Mouse (Mus musculus) MEL (cell line): ENCODE measurements around the gene Nrsn2. TPM values are rescaled to one million over a fixed set of nuclear protein-coding genes. Genes with fewer than 3 reads are reported as not detected.
A peak's percentile ranks its signal among the peaks of the same experiment; 100 is the strongest.

Source experiments
- DNase-seq: peaks from one replicate; pipeline ENCODE4 v3.0.0; 2011; ENCODE audit warnings: low read depth, low spot score
- H3K27ac ChIP-seq: 2 replicates; pipeline ENCODE4 v1.5.1; 2012; ENCODE audit warnings: low read depth, mild to moderate bottlenecking, control low read depth, low read length, moderate library complexity; ENCODE audit not compliant: control insufficient read depth
- H3K27me3 ChIP-seq, 2 experiments: fragments of 150-350 bp in 1 of 2; sonication (generic) in 1 of 2; 2 replicates each; pipeline ENCODE4 v1.6.1; 2012; ENCODE audit warnings: low read length in 2 of 2, mild to moderate bottlenecking in 2 of 2, improper control_type of control experiment in 1 of 2, moderate library complexity in 1 of 2; ENCODE audit not compliant: insufficient read depth in 2 of 2, control insufficient read depth in 1 of 2
- H3K36me3 ChIP-seq, 2 experiments: 2 replicates each; pipeline ENCODE4 v1.6.1; 2012 to 2014; ENCODE audit warnings: low read length in 2 of 2, improper control_type of control experiment in 1 of 2, inconsistent platforms in 1 of 2, mild to moderate bottlenecking in 1 of 2; ENCODE audit not compliant: insufficient read depth in 2 of 2, control insufficient read depth in 1 of 2
- H3K4me1 ChIP-seq, 2 experiments: fragments of 150-350 bp in 1 of 2; sonication (generic) in 1 of 2; 2 replicates each; pipeline ENCODE4 v1.6.1; 2012; ENCODE audit warnings: low read length in 2 of 2, improper control_type of control experiment in 1 of 2, mild to moderate bottlenecking in 1 of 2; ENCODE audit not compliant: insufficient read depth in 2 of 2, control insufficient read depth in 1 of 2
- H3K4me3 ChIP-seq, 2 experiments: fragments of 150-350 bp in 1 of 2; sonication (generic) in 1 of 2; 2 replicates each; pipeline ENCODE4 v1.5.1; 2012; ENCODE audit warnings: low read depth in 2 of 2, low read length in 2 of 2, mild to moderate bottlenecking in 2 of 2, moderate library complexity in 2 of 2, control low read depth in 1 of 2, improper control_type of control experiment in 1 of 2; ENCODE audit not compliant: control insufficient read depth in 1 of 2, insufficient read depth in 1 of 2
- H3K79me2 ChIP-seq: 2 replicates; pipeline ENCODE4 v1.6.1; 2012; ENCODE audit warnings: mild to moderate bottlenecking, low read length, moderate library complexity; ENCODE audit not compliant: control insufficient read depth, poor library complexity, insufficient read depth
- H3K9ac ChIP-seq: 2 replicates; pipeline ENCODE4 v1.6.1; 2012; ENCODE audit warnings: low read depth, mild to moderate bottlenecking, control low read depth, low read length, moderate library complexity; ENCODE audit not compliant: control insufficient read depth, poor library complexity, severe bottlenecking
- H3K9me3 ChIP-seq: fragments of 150-350 bp; sonication (generic); replicated peaks from 2 replicates; pipeline ENCODE4 v1.6.1; 2012; ENCODE audit warnings: mild to moderate bottlenecking, low read length, improper control_type of control experiment, moderate library complexity; ENCODE audit not compliant: insufficient read depth
- CHD1 ChIP-seq: IDR thresholded peaks from 2 replicates; pipeline ENCODE4 v1.6.1; 2012; ENCODE audit warnings: low read depth, mild to moderate bottlenecking, inconsistent platforms, low read length, improper control_type of control experiment
- CHD2 ChIP-seq: IDR thresholded peaks from 2 replicates; pipeline ENCODE4 v1.6.1; 2011; ENCODE audit warnings: low read length, improper control_type of control experiment
- E2F4 ChIP-seq: IDR thresholded peaks from 2 replicates; pipeline ENCODE4 v1.6.1; 2011; ENCODE audit warnings: low read depth, low read length, improper control_type of control experiment, borderline replicate concordance
- ELF1 ChIP-seq: IDR thresholded peaks from 2 replicates; pipeline ENCODE4 v1.6.1; 2014; ENCODE audit warnings: low read depth, mild to moderate bottlenecking, inconsistent platforms, low read length, improper control_type of control experiment, moderate library complexity
- ETS1 ChIP-seq: IDR thresholded peaks from 2 replicates; pipeline ENCODE4 v1.6.1; 2012; ENCODE audit warnings: low read depth, mild to moderate bottlenecking, inconsistent platforms, low read length, improper control_type of control experiment, moderate library complexity
- GABPA ChIP-seq: IDR thresholded peaks from 2 replicates; pipeline ENCODE4 v1.6.1; 2012; ENCODE audit warnings: low read depth, mild to moderate bottlenecking, inconsistent platforms, low read length, improper control_type of control experiment, moderate library complexity
- HCFC1 ChIP-seq: IDR thresholded peaks from 2 replicates; pipeline ENCODE4 v1.6.1; 2012; ENCODE audit warnings: low read depth, mild to moderate bottlenecking, inconsistent platforms, low read length, improper control_type of control experiment, moderate library complexity
- JUND ChIP-seq: IDR thresholded peaks from 2 replicates; pipeline ENCODE4 v1.6.1; 2011; ENCODE audit warnings: low read depth, mild to moderate bottlenecking, improper control_type of control experiment, low read length
- KAT2A ChIP-seq: conservative IDR thresholded peaks from 2 replicates; pipeline ENCODE4 v1.6.1; 2012; ENCODE audit warnings: low read depth, low read length, improper control_type of control experiment, inconsistent platforms
- MAFK ChIP-seq: IDR thresholded peaks from 2 replicates; pipeline ENCODE4 v1.6.1; 2011; ENCODE audit warnings: low read depth, mild to moderate bottlenecking, low read length, improper control_type of control experiment, borderline replicate concordance
- MAX ChIP-seq: IDR thresholded peaks from 2 replicates; pipeline ENCODE4 v1.6.1; 2011; ENCODE audit warnings: low read length, improper control_type of control experiment
- MAZ ChIP-seq: IDR thresholded peaks from 2 replicates; pipeline ENCODE4 v1.6.1; 2012; ENCODE audit warnings: low read depth, mild to moderate bottlenecking, inconsistent platforms, low read length, improper control_type of control experiment
- MEF2A ChIP-seq: IDR thresholded peaks from 2 replicates; pipeline ENCODE4 v1.6.1; 2014; ENCODE audit warnings: low read depth, mild to moderate bottlenecking, inconsistent platforms, low read length, improper control_type of control experiment; ENCODE audit not compliant: poor library complexity, insufficient replicate concordance, severe bottlenecking; ENCODE audit errors: extremely low read depth
- MXI1 ChIP-seq: IDR thresholded peaks from 2 replicates; pipeline ENCODE4 v1.6.1; 2011; ENCODE audit warnings: mild to moderate bottlenecking, low read depth, low read length, improper control_type of control experiment
- MYB ChIP-seq: IDR thresholded peaks from 2 replicates; pipeline ENCODE4 v1.6.1; 2011; ENCODE audit warnings: mild to moderate bottlenecking, low read depth, low read length, improper control_type of control experiment
- NELFE ChIP-seq: IDR thresholded peaks from 2 replicates; pipeline ENCODE4 v1.6.1; 2011; ENCODE audit warnings: low read depth, low read length, improper control_type of control experiment
- NRF1 ChIP-seq: IDR thresholded peaks from 2 replicates; pipeline ENCODE4 v1.6.1; 2014; ENCODE audit warnings: low read depth, mild to moderate bottlenecking, inconsistent platforms, low read length, improper control_type of control experiment, moderate library complexity; ENCODE audit not compliant: poor library complexity, insufficient read depth, severe bottlenecking
- POLR2A ChIP-seq, 2 experiments: IDR thresholded peaks; 2 replicates each; pipeline ENCODE4 v1.6.1; 2011 to 2012; ENCODE audit warnings: low read length in 2 of 2, mild to moderate bottlenecking in 2 of 2, control low read depth in 1 of 2, improper control_type of control experiment in 1 of 2, low read depth in 1 of 2, moderate library complexity in 1 of 2; ENCODE audit not compliant: control insufficient read depth in 1 of 2, insufficient read depth in 1 of 2, poor library complexity in 1 of 2
- POLR2AphosphoS2 ChIP-seq: IDR thresholded peaks from 2 replicates; pipeline ENCODE4 v1.6.1; 2011; ENCODE audit warnings: low read length, improper control_type of control experiment
- POLR2AphosphoS5 ChIP-seq: IDR thresholded peaks from 2 replicates; pipeline ENCODE4 v1.6.1; 2012; ENCODE audit warnings: low read depth, borderline replicate concordance, mild to moderate bottlenecking, inconsistent platforms, low read length, moderate library complexity, mixed read lengths
- RCOR1 ChIP-seq: IDR thresholded peaks from 2 replicates; pipeline ENCODE4 v1.6.1; 2012; ENCODE audit warnings: low read depth, mild to moderate bottlenecking, inconsistent platforms, low read length, improper control_type of control experiment
- SIN3A ChIP-seq: IDR thresholded peaks from 2 replicates; pipeline ENCODE4 v1.6.1; 2012; ENCODE audit warnings: low read length, improper control_type of control experiment, inconsistent platforms
- SMC3 ChIP-seq: IDR thresholded peaks from 2 replicates; pipeline ENCODE4 v1.6.1; 2011; ENCODE audit warnings: low read depth, low read length, improper control_type of control experiment
- USF1 ChIP-seq: IDR thresholded peaks from 2 replicates; pipeline ENCODE4 v1.6.1; 2014; ENCODE audit warnings: low read depth, mild to moderate bottlenecking, inconsistent platforms, low read length, improper control_type of control experiment, moderate library complexity
- USF2 ChIP-seq, 2 experiments: IDR thresholded peaks; 2 replicates each; pipeline ENCODE4 v1.6.1; 2011 to 2012; ENCODE audit warnings: improper control_type of control experiment in 2 of 2, low read length in 2 of 2, borderline replicate concordance in 1 of 2, inconsistent platforms in 1 of 2, low read depth in 1 of 2, mild to moderate bottlenecking in 1 of 2; ENCODE audit not compliant: insufficient read depth in 1 of 2
- ZC3H11A ChIP-seq: IDR thresholded peaks from 2 replicates; pipeline ENCODE4 v1.6.1; 2012; ENCODE audit warnings: low read depth, mild to moderate bottlenecking, inconsistent platforms, low read length, improper control_type of control experiment
- ZKSCAN1 ChIP-seq: IDR thresholded peaks from 2 replicates; pipeline ENCODE4 v1.6.1; 2012; ENCODE audit warnings: low read depth, mild to moderate bottlenecking, inconsistent platforms, low read length, improper control_type of control experiment, moderate library complexity
- ZMIZ1 ChIP-seq: IDR thresholded peaks from 2 replicates; pipeline ENCODE4 v1.6.1; 2012; ENCODE audit warnings: low read depth, mild to moderate bottlenecking, inconsistent platforms, low read length, improper control_type of control experiment, moderate library complexity
- polyA plus RNA-seq, 2 experiments: library from polyadenylated mRNA; stranded (reverse) in 1 of 2; unstranded in 1 of 2; fragments of >175 nt in 1 of 2; fragments of >200 nt in 1 of 2; gene quantifications; 2 replicates each; pipeline versions ENCODE4 v1.2.1 to v1.2.4; 2012; ENCODE audit warnings: low replicate concordance in 2 of 2, low read depth in 1 of 2; ENCODE audit not compliant: insufficient read length in 2 of 2, insufficient read depth in 1 of 2, missing spikeins in 1 of 2
- total RNA-seq: library from RNA; depleted of rRNA; stranded (reverse); fragments of 300-350 nt; gene quantifications from 2 replicates; pipeline ENCODE4 v1.2.3, GENCODE M21; 2012

Nrsn2 gene
- total and polyA plus RNA-seq, 3 experiments = not detected

DNA sequence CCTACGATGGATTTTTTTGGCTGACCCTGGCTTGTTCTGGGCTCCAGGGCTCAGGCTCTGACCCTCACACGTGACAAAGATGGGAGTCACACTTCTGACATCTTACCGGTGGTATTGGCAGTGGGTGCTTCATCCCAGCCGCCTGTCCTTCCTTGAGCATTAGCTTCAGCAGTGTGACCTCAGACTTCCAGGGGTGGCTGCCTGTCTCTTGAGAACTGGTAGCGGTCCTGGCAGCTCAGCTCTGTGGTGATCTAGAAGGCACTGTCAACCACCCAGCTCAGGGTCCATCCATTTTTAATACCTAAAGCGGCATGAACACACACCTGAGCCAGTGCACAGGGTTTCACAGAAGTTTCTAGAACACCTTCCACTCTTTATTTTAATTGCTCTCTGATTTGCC is 33.3 kb upstream of the Nrsn2 start:
- Histone ChIP-seq H3K4me3 (no peak overlapping the region), H3K36me3 (no peaks in the 10 kb centered on the region), H3K9me3 (no peaks in the 10 kb centered on the region), H3K9ac (no peak overlapping the region), H3K27me3 (no peaks in the 10 kb centered on the region), H3K79me2 (peaks cover 12% of the 10 kb centered on the region), H3K27ac (no peak overlapping the region), H3K4me1 (peaks cover 0 to 14% of the 10 kb centered on the region in 2 experiments; a peak in 3 of 4 replicates)
- TF ChIP-seq ZMIZ1 (no peak), MYB (no peak), SIN3A (no peak), RCOR1 (no peak), SMC3 (no peak), NELFE (no peak), MAZ (no peak), MEF2A (no peak), USF1 (no peak), ZC3H11A (no peak), CHD2 (no peak), MAFK (no peak), KAT2A (no peak), POLR2AphosphoS5 (no peak), JUND (no peak), USF2 (IDR thresholded peaks at IDR 0.05; ENCODE audit: borderline replicate concordance in 1 of 2, insufficient read depth in 1 of 2, low read depth in 1 of 2, low read length in 2 of 2) (no peak), E2F4 (no peak), ELF1 (no peak)
- DNase-seq = no peak

DNA sequence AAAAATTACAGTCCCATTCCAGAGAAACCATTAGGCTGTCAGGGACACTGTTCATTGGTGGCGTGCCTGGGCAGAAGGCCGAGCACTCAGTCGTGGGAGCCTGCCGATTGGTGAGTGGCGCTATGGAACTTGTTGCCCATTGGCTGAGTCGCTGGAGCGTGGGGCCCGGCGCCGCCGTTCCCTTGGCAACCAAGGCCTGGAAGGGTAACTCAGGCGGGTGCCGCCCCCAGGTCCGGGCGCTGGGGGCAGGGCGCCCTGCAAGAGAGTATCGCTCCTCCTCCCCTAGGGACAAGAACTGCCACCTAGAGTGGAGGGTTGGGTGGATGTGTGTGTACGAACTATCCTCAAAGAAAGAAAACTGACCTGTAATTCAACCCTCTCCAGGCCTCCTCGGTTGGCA is 29.7 kb upstream of the Nrsn2 start:
- DNase-seq = peak; percentile 98
- peak overlapping the region; percentile 54 for H3K9ac ChIP-seq
- peak overlapping the region; percentile 51 to 71 for H3K4me3 ChIP-seq
- peaks cover 0 to 14% of the 10 kb centered on the region in 2 experiments; a peak in 2 of 4 replicates for H3K4me1 ChIP-seq
- no peak overlapping the region for H3K27ac ChIP-seq
- H3K79me2 ChIP-seq = no peaks in the 10 kb centered on the region
- no peaks in the 10 kb centered on the region for H3K9me3 ChIP-seq
- no peaks in the 10 kb centered on the region for H3K36me3 ChIP-seq
- H3K27me3 ChIP-seq = no peaks in the 10 kb centered on the region
- TF ChIP-seq POLR2AphosphoS2 (no peak), MXI1 (peak; percentile 86), ELF1 (peak; percentile 62; the same call in 1 of the 2 replicates), MYB (no peak), POLR2A (IDR thresholded peaks at IDR 0.05; ENCODE audit: control insufficient read depth in 1 of 2, insufficient read depth in 1 of 2, low read depth in 1 of 2, low read length in 2 of 2, poor library complexity in 1 of 2) (no peak), ZMIZ1 (no peak), ZKSCAN1 (no peak), SMC3 (no peak), MAFK (no peak), KAT2A (no peak), ETS1 (no peak), CHD1 (no peak), CHD2 (peak; percentile 77; the same call in 1 of the 2 replicates), NRF1 (peak; percentile 36; the same call in 1 of the 2 replicates), MAX (no peak; the same call in 1 of the 2 replicates), MAZ (peak; percentile 84; the same call in 1 of the 2 replicates), NELFE (no peak), GABPA (no peak), USF2 (IDR thresholded peaks at IDR 0.05; ENCODE audit: borderline replicate concordance in 1 of 2, insufficient read depth in 1 of 2, low read depth in 1 of 2, low read length in 2 of 2) (no peak), JUND (no peak), HCFC1 (peak; percentile 49; the same call in 1 of the 2 replicates), SIN3A (peak; percentile 93)
